Mouse (Mus musculus): ENCODE data around the gene Atp5k. TPM values are rescaled to one million over a fixed set of nuclear protein-coding genes. Genes with fewer than 3 reads are reported as not detected.

The Atp5k gene
- polyA plus RNA-seq, 1 experiment from 2014 or later = 299 TPM

DNA sequence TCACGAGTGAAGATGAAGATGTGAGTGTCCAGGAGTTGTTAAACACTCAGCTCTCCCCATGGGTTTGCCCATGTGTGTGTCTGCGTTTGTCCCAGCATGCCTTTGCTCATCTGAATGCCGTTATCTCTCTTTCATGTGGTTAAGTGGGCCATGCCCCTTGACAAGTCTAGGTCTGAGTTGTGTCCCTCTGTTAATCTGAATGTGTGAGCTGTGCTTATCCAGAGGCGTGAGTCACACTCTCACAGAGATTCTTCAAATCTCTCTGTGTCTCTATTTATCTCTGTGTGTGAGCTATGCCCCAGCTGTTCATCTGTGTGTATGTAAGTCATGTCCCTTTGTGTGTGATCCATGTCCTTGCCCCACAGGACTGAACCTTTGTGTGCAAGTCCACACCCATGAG, 30.8 kb downstream of the Atp5k start:
- WGBS = 78% methylated on average over 4 of the region's 4 CpGs

DNA sequence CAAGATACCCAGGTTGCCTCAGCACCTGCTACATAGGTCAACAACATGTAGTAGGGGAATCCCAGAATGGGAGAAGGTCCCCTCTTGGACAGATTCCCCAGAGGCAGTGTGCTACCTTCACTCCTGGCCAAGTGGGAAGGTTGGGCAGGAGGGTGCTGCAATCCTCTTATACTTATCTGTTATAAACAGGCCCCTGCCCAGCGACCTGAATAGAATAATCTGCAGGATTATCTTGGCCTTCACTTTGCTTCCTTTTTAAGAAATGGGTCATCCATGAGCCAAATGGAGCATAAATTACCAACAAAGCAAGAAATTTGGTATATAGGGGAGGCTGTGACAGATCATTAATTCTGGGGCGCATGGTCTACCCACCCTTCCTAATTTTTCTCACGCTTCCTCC, 44.5 kb downstream of the Atp5k start:
- H3K4me3 ChIP-seq (replicated peaks; ENCODE audit: low read length) = no peak overlapping the region
- no peak overlapping the region for H3K9ac ChIP-seq (replicated peaks; ENCODE audit: low read depth, low read length)
- 77% methylated on average over 3 of the region's 3 CpGs for WGBS
- H3K4me1 ChIP-seq (replicated peaks; ENCODE audit: control insufficient read depth, insufficient read depth, low read length) = no peaks in the 10 kb centered on the region
- no peak for ATAC-seq
- H3K27ac ChIP-seq (ENCODE audit: low read length) = no peak overlapping the region
- no peaks in the 10 kb centered on the region for H3K9me3 ChIP-seq (ENCODE audit: control insufficient read depth, low read length)
- H3K27me3 ChIP-seq (replicated peaks; ENCODE audit: control insufficient read depth, insufficient read depth, low read length) = no peaks in the 10 kb centered on the region
- no peak overlapping the region for H3K4me2 ChIP-seq (ENCODE audit: low read length)
- H3K36me3 ChIP-seq (ENCODE audit: control insufficient read depth, insufficient read depth) = no peaks in the 10 kb centered on the region

More for the DNA sequence above, 30.8 kb downstream of the Atp5k start:
- Histone ChIP-seq H3K4me3 (replicated peaks; ENCODE audit: low read length) (no peak overlapping the region), H3K4me1 (replicated peaks; ENCODE audit: control insufficient read depth, insufficient read depth, low read length) (no peaks in the 10 kb centered on the region), H3K4me2 (ENCODE audit: low read length) (no peak overlapping the region), H3K27ac (ENCODE audit: low read length) (no peak overlapping the region), H3K9me3 (ENCODE audit: control insufficient read depth, low read length) (no peaks in the 10 kb centered on the region), H3K36me3 (ENCODE audit: control insufficient read depth, insufficient read depth) (no peaks in the 10 kb centered on the region), H3K27me3 (replicated peaks; ENCODE audit: control insufficient read depth, insufficient read depth, low read length) (no peaks in the 10 kb centered on the region), H3K9ac (replicated peaks; ENCODE audit: low read depth, low read length) (no peak overlapping the region)
- ATAC-seq = no peak

DNA sequence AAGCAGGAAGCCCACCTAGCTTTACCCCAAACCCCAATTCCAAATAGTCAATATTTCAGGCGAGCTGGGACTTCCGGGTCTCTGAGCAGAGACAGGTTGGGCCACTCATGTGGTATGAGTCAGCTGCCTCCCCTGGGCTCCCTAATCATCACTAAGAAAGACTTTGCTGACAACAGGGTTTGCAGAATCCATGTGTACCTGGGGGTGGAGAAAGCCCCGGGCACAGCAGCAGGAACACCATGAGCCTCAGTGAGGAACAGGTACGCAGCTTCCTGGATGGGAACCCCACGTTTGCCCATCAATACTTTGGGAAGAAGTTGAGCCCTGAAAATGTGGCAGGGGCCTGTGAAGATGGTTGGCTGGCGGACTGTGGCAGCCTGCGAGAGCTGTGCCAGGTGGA, 46.0 kb downstream of the Atp5k start, which contains the start of gene Pde6b:
Pde6b (plus strand) TSS at position 191 of the 400 bp plus-strand sequence.
- no peak within 1 kb of the TSS for H3K4me3 ChIP-seq (replicated peaks; ENCODE audit: low read length)
- H3K9me3 ChIP-seq (ENCODE audit: control insufficient read depth, low read length) = no peaks in the 10 kb centered on the region
- H3K4me1 ChIP-seq (replicated peaks; ENCODE audit: control insufficient read depth, insufficient read depth, low read length) = no peaks in the 10 kb centered on the region
- ATAC-seq = no peak
- H3K9ac ChIP-seq (replicated peaks; ENCODE audit: low read depth, low read length) = no peak within 1 kb of the TSS
- no peaks in the 10 kb centered on the region for H3K36me3 ChIP-seq (ENCODE audit: control insufficient read depth, insufficient read depth)
- no peaks in the 10 kb centered on the region for H3K27me3 ChIP-seq (replicated peaks; ENCODE audit: control insufficient read depth, insufficient read depth, low read length)
- WGBS = 80% methylated on average over 7 of the region's 7 CpGs
- no peak within 1 kb of the TSS for H3K27ac ChIP-seq (ENCODE audit: low read length)
- no peak within 1 kb of the TSS for H3K4me2 ChIP-seq (ENCODE audit: low read length)

DNA sequence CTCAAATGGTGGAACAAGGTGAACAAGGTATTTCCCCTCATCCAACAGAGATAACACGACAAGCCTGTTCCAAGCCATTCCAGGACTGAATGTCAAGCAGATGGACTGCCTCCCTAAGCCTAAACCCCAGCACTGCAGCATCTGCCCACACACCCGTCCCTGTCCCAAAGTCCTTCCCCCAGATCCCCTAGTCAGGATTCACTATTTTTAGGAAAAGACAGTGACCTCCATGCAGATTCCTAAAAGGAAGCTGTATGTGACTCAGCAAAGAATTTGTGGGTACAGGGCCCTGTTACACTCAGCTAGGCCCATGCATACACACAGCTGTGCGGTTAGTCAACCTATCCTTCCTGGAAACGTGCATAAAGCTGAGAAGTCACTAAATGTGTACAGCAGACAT, 47.8 kb downstream of the Atp5k start:
- 71% methylated on average over 4 of the region's 4 CpGs for WGBS
- no peaks in the 10 kb centered on the region for H3K4me1 ChIP-seq (replicated peaks; ENCODE audit: control insufficient read depth, insufficient read depth, low read length)
- H3K27me3 ChIP-seq (replicated peaks; ENCODE audit: control insufficient read depth, insufficient read depth, low read length) = no peaks in the 10 kb centered on the region
- no peak overlapping the region for H3K4me2 ChIP-seq (ENCODE audit: low read length)
- H3K4me3 ChIP-seq (replicated peaks; ENCODE audit: low read length) = no peak overlapping the region
- no peak for ATAC-seq
- no peaks in the 10 kb centered on the region; the same call in 1 of the 2 replicates for H3K9me3 ChIP-seq (ENCODE audit: control insufficient read depth, low read length)
- H3K9ac ChIP-seq (replicated peaks; ENCODE audit: low read depth, low read length) = no peak overlapping the region
- no peaks in the 10 kb centered on the region for H3K36me3 ChIP-seq (ENCODE audit: control insufficient read depth, insufficient read depth)
- H3K27ac ChIP-seq (ENCODE audit: low read length) = no peak overlapping the region

DNA sequence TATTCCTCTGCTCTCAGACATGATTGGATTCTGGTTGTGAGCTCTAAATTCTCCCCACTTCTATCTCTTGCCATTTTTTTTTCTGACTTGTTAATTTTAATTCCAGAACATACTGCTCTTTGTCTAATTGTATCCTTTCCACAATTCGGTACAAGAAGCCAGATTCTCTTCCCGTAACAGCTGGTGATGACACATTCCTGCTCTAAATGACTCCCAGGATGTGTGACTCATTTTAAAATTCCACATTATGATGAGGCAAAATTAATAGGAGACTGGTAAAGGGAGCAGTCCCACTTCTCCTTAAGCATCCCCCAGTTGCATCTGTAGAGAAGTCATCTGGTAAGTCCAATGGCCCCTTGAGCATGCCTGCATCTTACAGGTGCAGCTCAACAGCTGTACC, 48.6 kb downstream of the Atp5k start:
- no peak for ATAC-seq
- Histone ChIP-seq H3K4me2 (ENCODE audit: low read length) (no peak overlapping the region), H3K36me3 (ENCODE audit: control insufficient read depth, insufficient read depth) (no peaks in the 10 kb centered on the region), H3K9me3 (ENCODE audit: control insufficient read depth, low read length) (no peaks in the 10 kb centered on the region; the same call in 1 of the 2 replicates), H3K9ac (replicated peaks; ENCODE audit: low read depth, low read length) (no peak overlapping the region), H3K4me1 (replicated peaks; ENCODE audit: control insufficient read depth, insufficient read depth, low read length) (no peaks in the 10 kb centered on the region), H3K27ac (ENCODE audit: low read length) (no peak overlapping the region), H3K27me3 (replicated peaks; ENCODE audit: control insufficient read depth, insufficient read depth, low read length) (no peaks in the 10 kb centered on the region), H3K4me3 (replicated peaks; ENCODE audit: low read length) (no peak overlapping the region)
- 88% methylated on average over 2 of the region's 2 CpGs for WGBS

Other genes with a start within 250 kb of the Atp5k start
- gene Dr1, start 165.6 kb downstream of the Atp5k start, polyA plus RNA-seq (2015; fragmentation: Nextera tagmentation; extraction: Ambion mirVana) = 44.3 and 52.8 TPM in 2 replicates
- gene Pigg, start 121.8 kb downstream of the Atp5k start, polyA plus RNA-seq (2015; fragmentation: Nextera tagmentation; extraction: Ambion mirVana) = 6.8 and 7.5 TPM in 2 replicates
- gene Gm42517, start 66.5 kb downstream of the Atp5k start, polyA plus RNA-seq (2015; fragmentation: Nextera tagmentation; extraction: Ambion mirVana) = 1.2 and 1.4 TPM in 2 replicates
- gene Pde6b, start 46.1 kb downstream of the Atp5k start, polyA plus RNA-seq (2015; fragmentation: Nextera tagmentation; extraction: Ambion mirVana) = 0.20 TPM in 1 of 2 replicates, not detected in the other
- gene Mfsd7a, start 14.4 kb upstream of the Atp5k start, polyA plus RNA-seq (2015; fragmentation: Nextera tagmentation; extraction: Ambion mirVana) = 0.08 TPM in 1 of 2 replicates, not detected in the other
- 35.6 and 40.1 TPM in 2 replicates for gene Pcgf3, start 26.8 kb upstream of the Atp5k start, polyA plus RNA-seq (2015; fragmentation: Nextera tagmentation; extraction: Ambion mirVana)
- 108 and 112 TPM in 2 replicates for gene Cplx1, start 115.6 kb upstream of the Atp5k start, polyA plus RNA-seq (2015; fragmentation: Nextera tagmentation; extraction: Ambion mirVana)
- 58.2 and 60.3 TPM in 2 replicates for gene Gak, start 195.3 kb upstream of the Atp5k start, polyA plus RNA-seq (2015; fragmentation: Nextera tagmentation; extraction: Ambion mirVana)
- 24.9 and 25.7 TPM in 2 replicates for gene Tmem175, start 195.3 kb upstream of the Atp5k start, polyA plus RNA-seq (2015; fragmentation: Nextera tagmentation; extraction: Ambion mirVana)
- gene Idua, start 225.9 kb upstream of the Atp5k start, polyA plus RNA-seq (2015; fragmentation: Nextera tagmentation; extraction: Ambion mirVana) = 9.6 and 13.2 TPM in 2 replicates
- 26.5 and 31.9 TPM in 2 replicates for gene Dgkq, start 235.2 kb upstream of the Atp5k start, polyA plus RNA-seq (2015; fragmentation: Nextera tagmentation; extraction: Ambion mirVana)
- 2.3 and 2.4 TPM in 2 replicates for gene Slc26a1, start 241.1 kb upstream of the Atp5k start, polyA plus RNA-seq (2015; fragmentation: Nextera tagmentation; extraction: Ambion mirVana)

Data from forebrain, embryonic 16.5 days (tissue).